Mouse (Mus musculus) mouse trophoblast stem cell (cell line): Measurements from ENCODE around the gene Pdik1l.

Experiments used
- in situ Hi-C, 2 experiments: fragments of 300-500 bp; cut with MseI, MboI; formaldehyde crosslinking; loops; 2 replicates in 1 of 2; 3 replicates in 1 of 2; pipeline ENCODE4 v1.15.1; 2025

The Pdik1l gene

GRCm38 (mm10) chr4:134243516-134244250 lies 44.0 kb downstream of the Pdik1l start, which contains the start of gene E130218I03Rik:
Gene E130218I03Rik (plus strand): TSS chr4:134243662.
- in situ Hi-C loops: no loop called here

GRCm38 (mm10) chr4:134238686-134239085 lies 49.0 kb downstream of the Pdik1l start:
- in situ Hi-C loops: loop anchor here in 1 of 2 experiments (5.0 kb wide), 1 partner anchor 36 kb away; the partner anchor contains the start of gene Gm7534

- in situ Hi-C loops: loop anchor here in 1 of 2 experiments (5.0 kb wide), 1 partner anchor 36 kb away; the partner anchor contains the start of gene Gm7534
These were observed 49.4 kb downstream of the Pdik1l start, which contains the start of gene Cnksr1 for GRCm38 (mm10) chr4:134238279-134238651. Gene Cnksr1 (minus strand): TSS chr4:134238399.

GRCm38 (mm10) chr4:134237582-134238278 lies 50.0 kb downstream of the Pdik1l start:
- in situ Hi-C loops: loop anchor here in 1 of 2 experiments (5.0 kb wide), 1 partner anchor 35 kb away; the partner anchor contains the start of gene Gm7534

- in situ Hi-C loops: loop anchor here in 1 of 2 experiments (5.0 kb wide), 1 partner anchor 33 kb away; the partner anchor contains the start of gene Gm7534
These were observed 52.8 kb downstream of the Pdik1l start for GRCm38 (mm10) chr4:134234876-134235275.

GRCm38 (mm10) chr4:134230431-134230830 lies 57.3 kb downstream of the Pdik1l start:
- in situ Hi-C loops: no loop called here

- in situ Hi-C loops: no loop called here
These were observed 60.5 kb downstream of the Pdik1l start, which contains the start of gene Catsper4 for GRCm38 (mm10) chr4:134227194-134227593. Gene Catsper4 (minus strand): TSS chr4:134227383.
